Mouse (Mus musculus) CD8-positive naive resting alpha-beta T cell, adult 2 months (primary cell): ENCODE measurements around the gene Armc6.

Source experiments
- DNase-seq, 2 experiments: peaks; one replicate each; pipeline ENCODE4 v3.0.0; 2022; ENCODE audit warnings: low read depth in 2 of 2, low spot score in 2 of 2

The Armc6 gene

GRCm38 (mm10) chr8:70197603-70198002 is 36.7 kb downstream of the Armc6 start:
- DNase-seq = no peak

- DNase-seq = no peak
Observed at GRCm38 (mm10) chr8:70195762-70196161, 38.5 kb downstream of the Armc6 start.

- DNase-seq = no peak
Observed at GRCm38 (mm10) chr8:70194191-70194590, 40.1 kb downstream of the Armc6 start.

- DNase-seq = no peak
Observed at GRCm38 (mm10) chr8:70193238-70193637, 41.0 kb downstream of the Armc6 start.

DNA sequence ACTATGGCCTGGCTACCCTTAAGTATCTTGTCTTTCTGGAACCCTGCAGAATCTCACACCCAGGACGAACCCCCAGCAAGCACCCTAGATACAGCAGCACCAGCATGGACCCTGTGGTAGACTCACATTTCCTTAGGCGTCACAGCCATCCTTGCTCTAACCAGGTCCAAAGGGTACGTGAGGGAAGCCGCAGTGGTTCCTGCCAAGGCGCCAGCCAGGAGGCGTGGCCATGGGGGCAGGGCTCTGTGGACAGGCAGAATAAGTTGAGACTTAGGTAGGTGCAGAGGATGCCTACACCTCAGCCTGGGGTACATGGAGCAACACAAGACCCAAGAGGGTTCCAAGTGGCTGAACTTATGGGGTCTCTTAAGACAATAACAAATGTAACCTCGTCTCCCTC is 45.6 kb downstream of the Armc6 start:
- no peak for DNase-seq

DNA sequence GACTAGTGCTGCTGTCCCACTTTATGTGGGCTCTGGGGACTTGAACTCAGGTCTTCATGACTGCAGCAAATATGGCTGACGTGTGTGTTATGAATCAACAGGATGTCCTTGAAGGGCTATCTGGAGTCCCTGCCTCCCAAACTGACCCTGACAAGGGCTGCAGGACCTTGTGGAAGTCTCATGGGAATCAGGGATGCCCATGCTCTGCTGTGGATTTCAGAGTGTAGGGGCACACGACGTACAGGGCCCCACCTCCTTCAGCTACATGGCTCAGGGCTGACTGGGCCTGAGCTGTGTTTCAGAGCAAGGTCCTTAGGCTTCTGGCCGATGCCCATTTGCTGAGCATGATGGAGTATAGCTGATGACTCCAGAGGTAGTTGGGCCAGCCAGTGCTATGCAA is 51.1 kb downstream of the Armc6 start:
- no peak for DNase-seq

- DNase-seq = no peak
Observed at GRCm38 (mm10) chr8:70181903-70182252, 52.4 kb downstream of the Armc6 start.

DNA sequence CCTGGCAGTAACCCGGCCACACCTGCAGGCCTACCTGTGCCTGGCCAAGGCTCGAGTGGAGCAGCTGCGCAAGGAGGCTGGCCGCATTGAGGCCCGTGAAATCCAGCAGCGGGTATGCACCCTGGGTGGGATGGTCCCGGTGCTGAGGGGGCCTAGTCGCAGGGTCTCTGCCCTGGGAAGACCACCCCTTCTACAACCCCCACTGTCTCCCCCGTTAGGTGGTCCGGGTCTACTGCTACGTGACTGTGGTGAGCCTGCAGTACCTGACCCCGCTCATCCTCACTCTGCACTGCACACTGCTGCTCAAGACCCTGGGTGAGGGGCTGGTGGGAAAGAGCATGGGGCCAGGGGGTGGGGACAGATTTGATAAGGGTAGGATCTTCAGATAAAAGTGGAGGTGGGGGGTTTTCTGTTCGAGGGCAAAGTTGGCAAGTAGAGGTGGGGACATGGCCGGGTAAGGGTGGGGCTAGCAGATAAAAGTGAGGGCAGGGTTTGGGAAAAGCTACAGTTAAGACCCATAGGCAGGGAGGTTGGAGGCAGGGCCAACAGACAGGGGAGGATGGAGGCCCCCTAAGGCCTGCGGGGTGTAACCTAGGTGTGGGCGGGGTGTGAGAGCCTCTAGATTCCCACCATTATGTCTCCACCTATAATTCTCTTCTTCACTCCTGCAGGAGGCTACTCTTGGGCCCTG is 52.9 kb downstream of the Armc6 start:
- DNase-seq = no peak

DNA sequence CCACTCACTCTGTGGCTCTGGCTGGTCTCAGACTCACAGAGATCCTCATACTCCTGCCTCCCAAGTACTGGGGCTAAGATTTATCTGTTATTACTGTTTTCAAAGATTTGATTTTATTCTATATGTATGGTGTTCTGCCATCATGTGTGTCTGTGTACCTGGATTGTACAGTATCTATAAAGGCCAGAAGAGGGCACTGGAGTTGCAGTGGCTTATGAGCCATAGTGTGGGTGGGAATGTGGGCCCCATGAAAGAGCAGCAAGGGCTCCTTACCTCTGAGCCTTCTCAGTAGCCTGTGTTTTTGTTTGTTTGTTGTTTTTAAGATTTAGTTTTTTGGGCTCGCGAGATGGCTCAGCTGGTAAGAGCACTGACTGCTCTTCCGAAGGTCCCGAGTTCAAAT is 55.2 kb downstream of the Armc6 start:
- DNase-seq = no peak

DNA sequence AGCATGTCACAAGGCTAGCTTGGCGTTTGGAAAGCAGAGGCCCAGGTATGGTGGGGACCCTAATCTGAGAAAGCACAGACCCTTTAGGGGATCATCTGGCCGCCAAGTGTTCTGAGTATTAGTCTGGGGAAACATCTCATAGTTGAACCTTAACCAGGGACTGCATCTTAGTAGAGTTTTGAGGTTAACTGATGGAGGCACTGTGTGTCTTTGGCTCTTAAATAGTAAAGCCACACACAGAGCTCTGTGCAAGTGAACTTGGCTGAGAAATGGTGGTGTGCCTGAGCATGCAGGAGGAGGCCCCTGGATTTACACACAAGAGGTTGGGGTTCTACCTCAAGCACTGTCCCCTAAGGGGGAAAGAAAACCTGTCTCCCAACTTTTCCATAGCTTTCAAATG is 56.0 kb downstream of the Armc6 start:
- no peak for DNase-seq

DNA sequence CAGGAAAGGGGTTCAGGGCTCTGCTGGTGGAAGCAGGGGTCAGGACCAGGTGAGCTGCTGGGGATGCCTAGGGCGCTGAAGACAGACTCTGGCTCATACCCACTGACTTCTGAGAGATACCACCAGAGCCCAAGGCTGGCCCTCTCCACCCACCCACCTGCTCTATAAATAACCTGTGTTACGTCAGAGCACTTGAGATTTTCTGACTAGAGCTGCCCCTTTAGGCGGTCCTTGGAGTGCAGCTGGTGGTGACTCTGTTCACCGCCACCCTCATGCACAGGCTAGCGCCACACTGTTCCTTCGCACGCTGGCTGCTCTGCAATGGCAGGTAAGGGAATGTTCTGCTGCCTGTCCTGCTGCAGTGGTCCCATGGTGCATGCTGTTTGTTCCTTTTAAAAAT is 60.2 kb downstream of the Armc6 start:
- DNase-seq = no peak

DNA sequence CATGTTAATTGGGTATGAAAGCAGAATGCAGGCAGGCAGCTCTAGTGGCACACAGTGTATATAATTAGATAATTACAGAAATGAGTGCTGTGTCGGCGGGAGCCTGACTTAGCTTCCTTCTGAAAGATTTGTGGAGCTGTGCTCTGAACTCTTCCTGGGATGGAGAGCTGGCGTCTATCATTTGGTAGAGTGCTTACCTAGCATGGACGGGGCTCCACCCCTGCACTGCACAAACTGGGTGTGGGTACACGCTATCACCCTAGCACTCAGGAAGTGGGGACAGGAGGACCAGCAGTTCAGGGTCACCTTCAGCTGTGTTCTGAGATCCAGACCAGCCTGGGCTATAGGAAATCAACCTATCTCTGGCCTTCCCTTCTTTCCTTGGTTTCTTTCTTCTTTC is 60.9 kb downstream of the Armc6 start:
- DNase-seq = no peak

DNA sequence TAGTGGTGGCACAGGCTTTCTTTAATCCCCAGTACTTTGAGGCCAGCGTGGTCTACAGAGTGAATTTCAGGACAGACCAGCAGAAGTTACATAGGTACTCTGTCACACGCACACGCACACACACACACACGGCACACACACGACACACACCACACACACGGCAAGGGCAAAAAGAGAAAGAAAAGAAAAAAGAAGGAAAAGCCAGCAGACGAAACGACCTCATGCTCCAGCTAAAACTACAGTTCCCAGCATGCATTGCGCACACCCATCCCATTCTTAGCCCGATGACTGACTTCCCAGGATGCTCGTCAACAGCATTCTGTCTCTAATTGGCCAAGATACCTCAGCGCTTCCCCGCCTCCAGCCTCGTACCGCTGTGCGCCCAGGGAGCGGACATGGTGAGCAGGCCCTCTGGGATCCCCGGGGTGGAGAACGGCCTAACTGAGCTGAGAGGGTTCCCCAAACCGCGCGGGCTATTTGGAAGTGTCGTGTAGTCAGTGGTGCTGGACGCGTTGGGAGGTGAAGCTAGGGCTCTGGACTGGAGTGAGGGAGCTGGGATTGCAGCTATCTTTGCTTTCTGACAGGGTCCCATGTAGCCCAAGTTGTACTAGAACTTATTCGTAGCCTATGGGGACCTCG is 62.1 kb downstream of the Armc6 start, which contains the start of gene Tmem161a:
Gene Tmem161a, plus strand, starts transcription at position 314 of the 639 bp plus-strand sequence.
- DNase-seq = peak; percentile 73 to 77

DNA sequence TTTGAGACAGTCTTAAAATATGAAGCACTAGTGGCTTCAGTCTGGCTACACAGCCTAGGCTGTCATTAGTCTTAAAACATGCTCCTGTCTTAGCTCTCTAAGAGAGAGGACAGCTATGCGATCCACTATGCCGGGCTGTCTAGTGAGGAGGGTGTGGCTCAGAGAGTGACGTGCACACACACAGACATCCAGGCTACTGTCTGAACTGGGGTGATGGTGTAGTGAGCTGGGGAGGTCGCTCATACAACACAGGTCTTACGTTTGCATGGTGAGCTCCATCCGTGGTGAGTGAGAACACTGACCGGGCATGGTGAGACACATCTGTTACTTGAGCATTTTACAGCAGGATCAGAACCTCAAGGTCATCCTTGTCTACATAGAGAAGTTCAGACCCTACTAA is 63.0 kb downstream of the Armc6 start:
- DNase-seq = no peak

DNA sequence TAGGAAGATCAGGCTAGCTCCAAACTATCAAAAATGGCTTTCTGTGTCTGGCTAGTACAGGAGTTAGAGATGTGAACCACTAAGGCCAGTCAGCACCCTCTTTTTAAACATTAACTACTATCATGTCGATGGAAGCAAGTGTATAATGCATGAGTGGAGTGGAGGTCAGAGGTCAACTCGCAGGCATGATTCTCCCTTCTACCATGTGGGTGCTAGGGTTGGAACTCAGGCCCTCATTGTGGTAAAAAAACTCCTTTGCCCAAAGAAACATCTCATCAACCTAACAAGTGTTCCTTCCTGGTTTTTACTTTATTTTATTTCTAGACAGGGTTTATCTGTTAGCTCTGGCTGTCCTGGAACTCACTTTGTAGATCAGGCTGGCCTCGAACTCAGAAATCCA is 63.5 kb downstream of the Armc6 start:
- no peak for DNase-seq
